Mouse (Mus musculus): ENCODE measurements around the gene Fubp1.

DNA sequence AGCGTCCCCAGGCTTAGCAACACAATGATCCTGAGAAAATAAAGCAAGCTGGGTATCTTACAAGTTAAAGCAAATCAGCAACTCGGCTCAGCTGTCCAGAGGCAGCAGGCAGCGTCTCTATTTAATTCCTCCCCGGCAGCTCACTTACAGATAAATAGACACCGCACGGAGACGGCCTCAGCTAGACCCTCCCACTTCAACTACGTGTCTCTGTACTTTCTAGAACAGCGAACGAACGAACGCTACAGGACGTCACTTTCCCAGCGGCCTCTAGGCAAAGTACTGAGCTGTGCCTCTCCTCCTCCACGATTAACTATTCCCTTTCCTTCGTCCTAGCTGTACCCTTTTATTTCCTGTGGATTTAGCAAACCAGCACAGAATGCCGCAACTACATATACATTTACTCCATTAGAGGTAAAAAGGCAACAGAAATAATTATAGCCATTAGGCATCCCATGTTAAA lies 16.6 kb upstream of the Fubp1 start:
- TF ChIP-seq CTCF (IDR thresholded peaks at IDR 0.05; ENCODE audit: control insufficient read depth, insufficient read depth, insufficient read length) (no peak), USF1 (IDR thresholded peaks at IDR 0.05; ENCODE audit: low read depth) (no peak), CEBPB (IDR thresholded peaks at IDR 0.05; ENCODE audit: low read depth) (no peak), MYOD1 (IDR thresholded peaks at IDR 0.05; ENCODE audit: control insufficient read depth, insufficient read length, low read depth) (no peak), MYOG (IDR thresholded peaks at IDR 0.05; ENCODE audit: control insufficient read depth, extremely low read depth, insufficient read length) (no peak), FOSL1 (IDR thresholded peaks at IDR 0.05; ENCODE audit: insufficient read depth, low read length, poor library complexity, severe bottlenecking) (no peak)

Data from C2C12 (cell line).